Mouse (Mus musculus): Measurements from ENCODE around the gene Loxl4.

Loxl4 gene

DNA sequence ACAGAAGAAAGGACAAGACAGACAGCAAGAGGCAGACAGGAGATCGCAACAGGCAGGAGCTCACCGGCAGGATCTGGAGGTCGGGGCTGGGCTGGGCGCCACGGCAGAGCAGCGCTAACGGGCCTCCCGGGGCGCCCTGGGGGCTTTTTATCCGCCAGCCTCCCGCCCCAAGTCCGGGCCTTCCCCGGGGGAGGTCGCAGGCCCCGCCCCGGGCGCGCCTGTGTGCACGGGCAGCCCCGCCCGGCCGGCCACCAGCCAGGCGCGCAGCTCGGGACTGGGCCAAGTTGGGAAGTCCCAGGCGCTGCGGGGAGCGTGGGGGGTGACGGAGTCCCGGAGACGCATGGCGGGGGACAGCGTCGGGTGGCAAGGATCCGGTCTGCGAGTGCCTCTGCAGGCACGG lies at the start of gene Loxl4:
Loxl4 (minus strand) TSS at position 160 of the 400 bp plus-strand sequence.
- no peak for DNase-seq (ENCODE audit: low read depth, low spot score)

DNA sequence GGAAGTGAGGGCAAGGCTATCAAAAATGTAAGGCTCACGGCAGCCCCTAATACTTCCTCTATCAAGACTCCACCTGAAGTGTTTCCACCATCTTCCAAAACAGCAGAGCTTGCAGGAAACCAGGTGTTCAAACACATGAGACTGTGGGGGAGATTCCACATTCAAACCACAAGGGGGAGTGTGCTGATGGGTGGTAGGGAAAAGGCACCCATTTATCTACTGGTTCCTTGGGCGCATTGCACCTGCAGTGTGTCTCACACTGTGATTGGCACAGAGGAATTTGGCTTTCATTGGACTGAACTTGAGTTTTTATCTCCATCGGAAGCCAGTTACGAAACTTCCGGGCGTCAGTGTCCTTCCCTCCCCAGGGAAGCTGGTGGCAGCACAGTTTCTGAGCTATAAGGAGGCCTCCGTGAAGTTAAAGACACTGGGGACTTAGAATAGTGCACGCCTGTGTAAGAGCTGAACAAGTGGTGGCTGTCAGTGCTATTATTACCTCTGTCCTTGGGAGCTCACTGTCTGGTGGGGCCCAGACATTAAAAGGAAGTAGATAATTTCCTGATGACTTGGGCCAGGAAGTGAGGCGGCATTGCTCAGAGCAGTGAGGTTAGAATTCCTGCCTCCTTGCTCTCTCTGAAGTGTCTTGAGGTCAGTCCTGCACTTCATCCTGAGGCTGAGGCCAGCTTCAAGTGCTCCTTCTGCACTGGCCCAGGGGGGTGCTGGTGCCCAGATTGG lies 49.0 kb upstream of the Loxl4 start:
- DNase-seq (ENCODE audit: low read depth, low spot score), result no peak

DNA sequence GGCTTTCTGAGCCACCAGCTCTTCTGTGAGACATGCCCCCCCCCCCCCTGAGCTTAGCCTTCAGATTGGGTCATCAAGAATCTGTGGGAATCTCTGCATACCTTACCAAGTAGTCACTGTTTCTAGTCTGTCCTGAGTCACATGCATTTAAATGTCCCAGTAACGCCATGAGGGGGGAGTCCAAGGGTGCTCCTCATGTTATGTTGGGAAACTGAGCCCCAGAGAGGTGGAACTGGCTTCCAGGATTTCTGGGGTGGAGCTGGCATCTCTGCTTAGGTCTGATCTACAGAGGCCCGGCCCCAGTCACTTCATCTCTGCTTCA lies 47.6 kb upstream of the Loxl4 start:
- DNase-seq (ENCODE audit: low read depth, low spot score), result no peak

DNA sequence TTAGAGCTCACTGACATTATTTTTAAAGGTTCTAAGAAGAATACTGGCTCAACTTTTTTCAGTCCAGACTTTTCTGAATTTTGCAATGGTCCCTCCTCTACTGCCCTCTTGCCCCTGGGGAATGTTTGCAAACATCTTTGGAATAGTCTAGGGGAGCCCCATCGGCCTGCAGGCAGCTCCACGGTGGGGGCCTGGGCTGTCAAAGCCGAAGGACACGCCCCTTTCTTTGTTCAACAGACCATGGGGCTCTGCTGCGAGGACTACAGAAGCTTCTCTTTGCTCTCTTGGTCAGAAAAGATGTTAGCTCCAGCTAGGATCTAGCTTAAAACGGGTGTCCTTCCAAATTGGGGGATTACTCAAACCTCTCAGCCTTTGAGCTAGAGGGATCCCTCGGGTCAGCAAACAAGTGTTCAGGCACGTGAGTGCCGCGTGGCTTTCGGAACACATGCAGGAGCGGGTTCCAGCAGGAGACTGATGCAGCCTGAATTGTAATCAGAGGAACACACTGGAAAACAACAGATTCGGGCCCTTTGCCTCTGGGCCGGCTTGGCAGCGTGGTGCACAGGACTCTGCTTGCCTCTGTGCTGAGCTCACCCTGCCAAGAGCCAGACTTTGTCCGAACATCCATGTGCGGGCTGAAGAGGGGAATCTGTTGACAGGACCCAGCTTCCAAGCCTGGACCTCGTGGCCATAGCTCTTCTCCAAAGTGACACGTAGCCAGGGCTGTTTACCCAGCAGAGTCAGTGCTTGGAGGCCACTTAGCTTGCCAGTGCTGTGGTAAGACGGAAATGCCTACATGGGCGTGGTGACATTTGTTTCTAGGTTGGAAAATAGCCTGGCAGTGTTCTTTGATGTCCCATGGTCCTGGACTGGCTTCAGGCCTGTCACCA lies 47.0 kb upstream of the Loxl4 start:
- no peak for DNase-seq (ENCODE audit: low read depth, low spot score)

DNA sequence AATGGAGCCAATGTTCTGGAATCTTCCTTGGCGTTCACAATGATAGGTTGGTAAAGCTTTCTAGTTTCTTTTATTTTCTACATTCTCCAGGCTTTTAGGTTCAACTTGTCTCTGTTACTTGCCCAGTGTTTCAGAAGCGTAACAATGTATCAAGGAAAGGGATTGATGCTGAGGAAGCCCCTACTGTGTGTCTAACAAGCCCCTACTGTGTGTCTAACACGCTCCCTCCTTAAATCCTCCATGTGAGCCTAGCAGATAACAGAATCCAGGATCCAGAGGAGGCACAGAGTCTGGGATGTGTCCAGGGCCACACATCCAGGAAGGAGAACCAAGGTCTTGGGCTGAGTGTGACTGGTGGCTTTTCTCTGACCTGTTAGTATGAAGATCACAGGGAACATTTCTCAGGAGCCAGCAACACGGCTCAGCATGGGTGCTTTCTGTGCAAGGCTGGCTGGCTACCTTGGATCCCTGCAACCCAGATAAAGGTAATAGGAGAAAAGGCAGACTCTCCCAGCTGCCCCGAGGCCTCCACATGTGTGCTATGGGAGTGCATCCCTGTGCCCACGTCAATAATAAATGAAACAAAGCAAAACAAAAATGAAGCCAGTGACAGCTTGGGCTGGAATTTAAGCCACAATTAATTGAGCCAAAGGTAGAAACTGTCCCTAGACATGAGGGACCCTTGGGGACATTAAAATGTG lies 46.0 kb upstream of the Loxl4 start:
- no peak for DNase-seq (ENCODE audit: low read depth, low spot score)

DNA sequence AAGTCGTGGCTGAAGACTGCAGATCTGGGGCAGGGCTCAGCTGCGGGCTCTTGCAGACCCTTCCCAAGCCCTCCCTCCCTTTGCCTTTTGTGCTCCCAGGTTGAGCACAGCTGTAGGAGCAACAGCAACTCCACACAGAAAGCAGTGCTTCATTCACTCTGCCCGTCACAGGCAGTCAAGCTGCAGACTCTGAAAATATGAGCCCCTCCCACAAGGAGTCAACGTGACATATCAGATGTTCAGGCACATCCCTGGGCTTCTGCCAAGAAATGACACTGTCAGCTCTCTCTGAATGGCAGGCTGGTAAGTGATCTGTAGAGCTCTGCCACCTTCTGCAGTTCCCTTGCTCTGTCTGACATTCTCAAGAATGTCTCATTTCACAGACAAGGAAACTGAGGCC lies 45.2 kb upstream of the Loxl4 start:
- DNase-seq (ENCODE audit: low read depth, low spot score), result no peak

DNA sequence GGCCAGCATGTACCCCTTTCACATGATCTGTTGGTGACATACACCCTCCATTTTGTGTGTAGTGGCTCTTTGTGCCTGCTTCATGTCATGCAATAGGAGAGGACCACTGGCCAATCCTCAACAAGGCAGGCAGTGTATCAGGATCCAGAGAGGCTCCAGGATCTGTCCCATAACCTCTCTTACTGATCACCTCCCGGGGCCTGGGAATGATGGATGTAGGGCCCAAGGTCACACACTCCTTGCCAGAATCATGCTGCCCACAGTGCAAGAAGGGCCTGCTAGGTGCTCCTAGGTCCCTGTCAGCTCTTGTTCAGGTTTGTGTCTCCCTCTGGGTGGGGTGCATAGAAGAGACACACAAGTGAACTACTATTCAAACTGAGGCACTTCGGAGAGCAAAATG lies 44.7 kb upstream of the Loxl4 start:
- no peak for DNase-seq (ENCODE audit: low read depth, low spot score)

DNA sequence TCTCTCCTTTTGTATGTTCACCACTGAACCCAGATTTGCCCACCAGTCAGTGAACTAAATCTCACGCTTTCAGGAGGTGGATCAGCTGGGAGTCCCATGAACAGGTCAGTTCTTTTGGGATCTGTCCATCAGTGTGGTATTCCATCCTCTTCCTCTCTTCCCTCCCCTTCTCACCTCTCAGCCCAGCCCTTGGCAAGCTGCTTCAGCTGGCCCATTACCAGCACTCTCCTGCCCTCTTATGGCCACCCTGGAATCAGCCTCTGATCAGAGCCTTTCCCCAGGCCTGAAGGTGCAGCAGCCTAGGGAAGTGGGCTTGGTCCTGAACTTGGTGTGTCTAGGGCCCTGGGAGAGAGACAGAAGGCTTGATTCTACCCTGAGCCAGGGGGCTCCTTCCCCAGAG lies 42.4 kb upstream of the Loxl4 start:
- DNase-seq (ENCODE audit: low read depth, low spot score), result no peak

DNA sequence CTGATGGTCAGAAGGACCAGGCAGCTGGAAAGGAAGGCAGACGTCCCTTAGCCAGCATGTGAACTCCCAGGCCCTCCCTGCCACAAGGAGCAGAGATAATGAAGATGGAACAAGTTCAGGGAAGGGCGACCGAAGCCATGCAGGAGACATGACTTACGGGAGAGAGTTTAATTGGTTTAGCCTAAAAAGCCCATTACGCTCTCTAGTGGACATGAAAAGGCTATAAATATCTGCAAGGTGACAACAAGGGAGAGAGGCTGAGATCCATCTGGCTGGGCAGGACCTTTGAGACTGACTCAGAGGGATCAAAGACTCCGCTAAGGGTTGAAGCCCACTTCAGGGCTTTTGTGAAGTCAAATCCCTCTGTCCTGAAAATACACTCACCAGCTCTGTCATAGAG lies 40.5 kb upstream of the Loxl4 start:
- no peak for DNase-seq (ENCODE audit: low read depth, low spot score)

DNA sequence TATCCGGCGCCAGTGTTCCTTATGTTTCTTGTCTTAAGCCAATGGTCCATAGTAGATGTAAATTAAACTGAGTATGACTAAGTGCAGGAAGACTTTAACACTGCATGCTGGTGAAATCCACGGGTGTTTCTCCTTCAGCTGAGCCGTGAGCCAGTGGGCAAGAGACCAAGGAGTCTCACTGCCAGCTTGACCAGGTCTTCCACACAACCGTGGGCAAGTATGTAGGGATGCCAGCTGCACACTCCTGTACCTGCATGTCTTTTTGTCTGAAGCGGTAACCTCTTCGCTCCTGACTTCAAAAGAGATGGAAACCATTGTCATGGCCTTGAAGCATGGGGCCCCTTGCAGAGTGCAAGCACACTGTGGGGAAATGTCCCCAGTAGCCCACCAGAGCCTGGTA lies 39.8 kb upstream of the Loxl4 start:
- no peak for DNase-seq (ENCODE audit: low read depth, low spot score)

DNA sequence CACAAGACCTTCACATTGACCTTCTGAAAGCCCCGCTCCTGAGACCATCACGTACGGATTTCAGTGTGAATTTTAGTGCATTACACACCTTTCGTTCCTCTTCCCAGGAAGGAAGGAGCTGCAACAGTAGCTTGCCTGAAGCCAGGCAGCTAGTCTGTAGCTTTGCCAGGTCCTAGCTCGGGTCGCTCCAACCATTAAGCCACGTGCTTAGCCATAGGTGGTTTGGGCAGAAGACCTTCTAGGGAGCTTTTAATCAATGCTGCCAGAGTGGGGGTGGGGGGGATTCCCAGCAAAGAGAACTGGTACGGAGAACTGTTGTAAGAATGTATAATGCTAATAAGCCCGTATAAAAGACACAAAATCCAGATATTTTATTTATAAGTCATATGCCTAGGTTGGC lies 27.6 kb upstream of the Loxl4 start:
- DNase-seq (ENCODE audit: low read depth, low spot score), result no peak

DNA sequence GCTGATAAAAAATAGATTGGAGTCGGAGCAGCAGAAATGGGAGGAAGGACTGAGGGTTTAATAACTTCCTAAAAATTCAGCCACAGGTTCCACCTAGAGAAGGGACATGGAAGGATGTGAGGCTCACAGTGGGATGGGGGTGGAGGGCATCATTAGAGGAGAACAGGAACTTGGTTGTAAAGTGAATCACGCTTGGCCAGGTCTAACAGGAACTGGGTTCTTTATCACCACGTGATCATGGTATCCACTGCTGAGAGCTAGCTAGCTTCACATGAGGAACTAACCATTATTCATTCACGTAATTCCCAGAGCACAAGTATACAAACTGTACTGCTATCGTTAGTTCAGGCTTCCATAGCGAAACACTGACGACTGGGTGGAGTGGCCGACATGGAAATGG lies 26.9 kb upstream of the Loxl4 start:
- no peak for DNase-seq (ENCODE audit: low read depth, low spot score)

DNA sequence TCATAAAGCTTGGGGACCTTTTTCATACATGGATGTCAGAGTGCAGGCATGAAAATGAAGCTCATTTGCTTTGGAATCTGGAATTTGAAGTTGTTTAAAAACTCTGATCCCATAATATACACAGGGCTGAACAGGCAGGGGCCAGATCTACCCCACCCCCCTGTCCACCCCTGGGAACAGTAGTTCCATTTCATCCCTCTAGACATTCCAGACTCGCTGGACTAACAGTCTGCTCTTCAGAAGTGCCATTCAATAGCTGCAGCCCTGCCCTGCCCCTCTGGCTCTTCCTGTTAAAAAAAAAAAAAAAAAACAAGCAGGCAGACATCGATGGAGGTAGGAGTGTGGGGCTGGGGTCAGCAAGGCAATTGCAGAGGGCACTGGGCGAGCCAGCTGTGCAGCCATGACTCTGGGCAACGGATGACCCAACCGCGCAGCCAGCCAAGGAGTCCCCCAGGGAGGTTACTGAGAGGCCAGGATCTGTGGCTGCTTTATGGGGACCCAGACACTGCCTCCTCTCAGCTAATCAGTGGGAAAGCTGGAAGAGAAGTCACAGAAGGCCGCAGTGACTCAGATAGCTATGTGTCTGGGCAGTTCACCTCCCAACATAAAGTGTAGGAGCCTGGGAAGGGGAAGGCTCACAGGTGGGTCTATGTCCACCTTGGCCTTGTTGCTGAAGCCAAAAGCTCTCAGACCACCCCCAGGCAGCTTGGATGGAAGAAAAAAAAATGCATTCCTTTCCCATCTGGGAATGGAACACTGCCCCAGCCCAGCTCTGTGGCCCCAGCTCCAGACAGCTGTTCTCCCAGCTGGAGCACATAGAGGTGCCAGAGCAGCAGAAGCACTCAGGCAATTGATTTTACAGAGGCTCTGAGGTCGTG lies 26.2 kb upstream of the Loxl4 start:
- DNase-seq (ENCODE audit: low read depth, low spot score), result no peak

DNA sequence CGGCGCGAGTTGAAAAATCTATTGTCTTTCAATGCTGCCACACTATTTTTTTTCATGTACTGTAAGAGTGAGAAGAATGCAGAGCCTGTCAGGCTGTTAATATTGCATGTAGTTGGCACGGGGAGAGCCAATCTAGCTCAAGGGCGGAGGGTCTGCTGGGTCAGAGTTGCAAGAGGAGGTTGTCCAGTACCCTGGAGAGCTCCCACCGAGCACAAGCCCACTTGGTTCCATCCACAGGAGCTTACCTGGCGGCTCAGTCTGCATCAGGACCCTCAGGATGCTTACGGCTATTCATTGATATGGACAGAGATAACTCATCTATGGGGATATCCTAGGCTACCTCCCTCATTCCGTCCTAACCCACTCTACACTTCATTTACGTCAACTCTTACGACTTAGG lies 24.0 kb upstream of the Loxl4 start:
- DNase-seq (ENCODE audit: low read depth, low spot score), result no peak

DNA sequence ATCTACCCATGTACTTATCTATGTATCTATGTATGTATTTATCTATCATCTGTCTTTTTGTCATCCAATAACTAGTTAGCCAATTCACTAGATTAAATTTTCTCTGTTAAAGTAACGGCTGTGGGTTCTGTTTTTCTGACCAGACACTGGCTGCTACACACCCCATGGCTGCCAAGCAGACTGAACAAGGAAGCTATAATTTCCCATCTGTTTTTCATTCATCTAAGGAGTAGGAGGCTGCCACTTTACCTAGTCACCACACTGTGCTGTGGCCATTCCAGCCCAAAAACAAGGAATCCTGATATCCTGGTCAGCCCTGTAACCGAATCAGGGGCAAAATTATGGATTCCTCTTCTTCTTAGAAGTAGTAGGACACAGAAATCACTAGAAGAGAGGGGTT lies 21.0 kb upstream of the Loxl4 start:
- no peak for DNase-seq (ENCODE audit: low read depth, low spot score)

DNA sequence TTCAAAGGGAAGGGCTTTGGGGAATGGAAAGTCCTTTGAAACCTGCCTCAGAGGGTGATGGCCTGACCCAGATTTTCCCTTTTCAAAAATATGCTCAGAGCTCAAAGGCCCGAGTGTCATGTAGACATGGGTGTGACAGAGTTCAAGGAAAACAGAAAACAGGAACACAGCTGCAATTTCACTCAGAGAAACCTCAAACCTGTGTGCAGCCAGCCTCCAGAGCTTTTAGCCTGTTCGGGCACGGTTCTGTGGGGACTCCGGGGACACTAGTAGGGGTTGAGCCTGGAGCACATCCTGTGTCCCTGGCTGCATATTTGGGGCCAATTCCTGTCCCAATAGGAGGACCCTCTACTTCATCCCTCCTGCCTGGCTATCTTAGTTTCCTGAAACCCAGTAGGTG lies 19.7 kb upstream of the Loxl4 start:
- DNase-seq (ENCODE audit: low read depth, low spot score), result no peak

DNA sequence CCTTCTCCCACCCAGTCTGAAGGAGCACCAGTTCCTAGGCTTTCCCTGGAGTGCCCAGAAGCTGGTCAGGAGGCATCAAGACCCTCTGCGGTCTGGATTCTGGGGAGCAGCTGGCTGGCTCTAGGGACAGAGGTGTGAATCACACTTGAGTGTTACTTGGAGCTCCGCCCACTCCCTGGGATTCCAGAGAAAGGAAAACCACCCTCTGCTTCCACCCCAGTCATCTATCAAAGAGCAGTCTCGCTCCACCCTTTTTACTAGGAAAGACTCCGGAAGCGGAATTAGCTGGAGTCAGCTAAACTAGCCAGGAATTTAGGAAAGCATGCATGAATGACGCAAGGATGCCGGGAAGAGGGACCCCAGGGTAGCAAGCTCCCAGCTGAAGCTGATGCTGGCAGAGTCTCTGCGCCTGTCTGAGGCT lies 18.9 kb upstream of the Loxl4 start:
- no peak for DNase-seq (ENCODE audit: low read depth, low spot score)

DNA sequence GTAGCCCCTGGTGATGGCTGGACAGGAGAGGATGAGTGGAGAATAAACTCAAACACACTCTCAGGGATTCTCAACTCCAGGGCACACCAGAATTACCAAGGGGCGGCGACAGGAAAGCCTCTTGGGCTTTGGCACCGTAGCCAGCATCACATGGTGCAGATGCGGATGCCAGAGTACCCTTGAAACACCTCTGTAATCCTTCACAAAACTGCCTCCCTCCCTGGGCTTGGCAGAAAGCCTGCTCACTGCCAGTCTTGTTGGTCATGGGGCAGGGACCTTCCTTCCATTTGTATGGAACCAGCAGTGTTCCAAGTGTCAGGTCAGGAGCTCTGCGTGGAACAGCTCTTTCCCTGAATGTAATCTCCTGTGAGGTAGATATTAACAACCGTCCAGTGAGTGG lies 15.5 kb upstream of the Loxl4 start:
- no peak for DNase-seq (ENCODE audit: low read depth, low spot score)

DNA sequence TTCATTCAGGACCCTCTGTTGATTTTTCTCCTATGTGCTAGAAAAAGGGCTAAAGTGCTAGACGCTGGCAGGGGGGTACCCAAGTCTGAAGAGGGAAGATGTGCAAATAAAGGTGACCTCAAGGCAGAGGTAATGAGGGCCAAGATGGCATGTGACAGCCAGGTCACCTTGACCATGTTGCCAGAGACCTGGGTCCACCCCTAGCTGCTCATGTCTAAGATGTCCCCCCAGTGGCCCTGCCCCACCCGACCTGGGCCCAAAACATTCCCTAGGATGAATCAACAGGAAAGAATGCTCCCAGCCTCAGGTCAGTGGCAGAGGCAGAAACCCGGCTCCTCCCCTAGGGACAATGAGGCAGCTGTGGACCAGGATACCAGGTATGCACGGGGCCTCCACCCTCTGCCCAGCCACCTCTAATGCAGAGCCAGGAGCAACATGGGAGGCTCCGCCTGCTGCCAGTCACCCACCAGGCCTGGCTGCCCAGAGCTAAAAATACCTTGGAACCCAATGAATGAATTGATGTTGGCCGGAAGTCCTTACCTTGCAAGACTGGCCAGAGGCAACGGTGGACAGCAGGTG lies 1.1 kb upstream of the Loxl4 start:
- DNase-seq (ENCODE audit: low read depth, low spot score), result no peak

DNA sequence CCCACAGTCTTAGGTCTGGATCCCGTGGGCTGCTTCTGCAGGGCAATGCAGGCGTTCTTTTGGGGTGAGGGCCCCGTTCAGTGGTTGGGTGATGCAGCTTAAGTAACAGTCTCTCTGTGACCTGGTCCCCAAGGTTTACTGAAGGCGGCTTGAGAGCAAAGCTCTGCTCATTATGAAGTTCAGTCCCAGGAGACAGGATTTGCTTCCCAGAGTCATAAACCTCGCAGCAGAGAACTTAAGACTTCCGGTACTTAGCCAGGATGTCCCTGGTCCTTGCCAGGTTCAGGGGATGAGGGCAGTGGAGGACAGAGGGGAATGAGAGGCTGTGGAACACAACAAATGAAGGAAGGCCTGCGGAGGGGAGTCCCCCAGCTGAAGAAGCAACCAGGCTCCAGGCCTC lies 503 bp upstream of the Loxl4 start:
- no peak for DNase-seq (ENCODE audit: low read depth, low spot score)

DNA sequence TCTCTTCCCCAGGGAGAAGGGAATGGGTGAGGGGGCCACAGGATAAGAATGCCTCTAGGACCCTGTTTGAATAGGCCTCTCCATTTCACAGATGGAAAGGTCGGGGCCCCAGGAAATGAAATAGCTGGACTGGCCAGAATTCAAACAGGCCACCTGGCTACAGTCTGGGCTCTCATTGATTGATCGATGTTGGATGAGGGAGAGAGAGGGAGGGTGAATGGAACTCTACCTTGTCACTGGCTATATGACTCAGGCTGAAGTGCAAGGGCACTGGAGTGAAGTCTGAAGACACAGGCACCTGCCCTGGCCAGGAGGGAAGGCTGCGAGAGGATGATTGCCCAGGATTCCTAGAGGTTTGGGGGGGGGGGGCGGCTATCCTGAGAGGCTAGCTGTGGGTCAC lies 867 bp downstream of the Loxl4 start:
- DNase-seq (ENCODE audit: low read depth, low spot score), result no peak
